Mouse (Mus musculus): ENCODE results near the gene RPS10-NUDT3. TPM values are rescaled to one million over a fixed set of nuclear protein-coding genes. Genes with fewer than 3 reads are reported as not detected.
A peak's percentile ranks its signal among the peaks of the same experiment; 100 is the strongest.

The RPS10-NUDT3 gene
- polyA plus RNA-seq, 1 experiment from 2014 or later = not detected

- H3K4me3 ChIP-seq = peak within 1 kb of the TSS; percentile 56
- WGBS = 2% methylated on average over 58 of the region's 65 CpGs
- no peak within 1 kb of the TSS for H3K27ac ChIP-seq (ENCODE audit: poor library complexity, severe bottlenecking)
- peaks cover 16% of the 10 kb centered on the region for H3K4me1 ChIP-seq (replicated peaks)
- peak; percentile 10 for ATAC-seq (ENCODE audit: insufficient number of reproducible peaks, low FRiP score)
- H3K9ac ChIP-seq = peak within 1 kb of the TSS; percentile 61
- peaks cover 43% of the 10 kb centered on the region for H3K27me3 ChIP-seq (replicated peaks)
- peaks cover 13% of the 10 kb centered on the region for H3K9me3 ChIP-seq (replicated peaks)
- H3K4me2 ChIP-seq = peak within 1 kb of the TSS; percentile 88
- no peaks in the 10 kb centered on the region for H3K36me3 ChIP-seq
Measured at GRCm38 (mm10) chr17:27655089-27656010, 20.3 kb upstream of the RPS10-NUDT3 start, which contains the start of gene Pacsin1. Gene Pacsin1 (plus strand): TSS chr17:27655509.

- H3K9ac ChIP-seq = no peak overlapping the region
- peaks cover 43% of the 10 kb centered on the region for H3K27me3 ChIP-seq (replicated peaks)
- H3K4me2 ChIP-seq = no peak overlapping the region
- H3K9me3 ChIP-seq (replicated peaks) = 0 out of 2 replicates have a peak, but pooled peaks cover 7% of the 10 kb centered on the region
- H3K4me3 ChIP-seq = no peak overlapping the region
- H3K36me3 ChIP-seq = no peaks in the 10 kb centered on the region
- no peak overlapping the region for H3K27ac ChIP-seq (ENCODE audit: poor library complexity, severe bottlenecking)
- peaks cover 16% of the 10 kb centered on the region for H3K4me1 ChIP-seq (replicated peaks)
- 49% methylated on average over 10 of the region's 10 CpGs for WGBS
- ATAC-seq (ENCODE audit: insufficient number of reproducible peaks, low FRiP score) = no peak
Measured at GRCm38 (mm10) chr17:27653253-27653959, 18.4 kb upstream of the RPS10-NUDT3 start.

GRCm38 (mm10) chr17:27652046-27652790 lies 17.2 kb upstream of the RPS10-NUDT3 start:
- H3K36me3 ChIP-seq = no peaks in the 10 kb centered on the region
- 80% methylated on average over 23 of the region's 23 CpGs for WGBS
- no peak overlapping the region for H3K9ac ChIP-seq
- H3K4me1 ChIP-seq (replicated peaks) = peaks cover 16% of the 10 kb centered on the region
- H3K27me3 ChIP-seq (replicated peaks) = peaks cover 38% of the 10 kb centered on the region
- ATAC-seq (ENCODE audit: insufficient number of reproducible peaks, low FRiP score) = no peak
- no peak overlapping the region for H3K4me3 ChIP-seq
- no peak overlapping the region for H3K4me2 ChIP-seq
- H3K9me3 ChIP-seq (replicated peaks) = 0 out of 2 replicates have a peak, but pooled peaks cover 7% of the 10 kb centered on the region
- no peak overlapping the region for H3K27ac ChIP-seq (ENCODE audit: poor library complexity, severe bottlenecking)

- no peak overlapping the region for H3K4me2 ChIP-seq
- peaks cover 21% of the 10 kb centered on the region for H3K27me3 ChIP-seq (replicated peaks)
- no peaks in the 10 kb centered on the region for H3K36me3 ChIP-seq
- ATAC-seq (ENCODE audit: insufficient number of reproducible peaks, low FRiP score) = no peak
- 67% methylated on average over 13 of the region's 13 CpGs for WGBS
- no peak overlapping the region for H3K9ac ChIP-seq
- peaks cover 6% of the 10 kb centered on the region for H3K4me1 ChIP-seq (replicated peaks)
- 0 out of 2 replicates have a peak, but pooled peaks cover 7% of the 10 kb centered on the region for H3K9me3 ChIP-seq (replicated peaks)
- H3K4me3 ChIP-seq = no peak overlapping the region
- no peak overlapping the region for H3K27ac ChIP-seq (ENCODE audit: poor library complexity, severe bottlenecking)
Measured at GRCm38 (mm10) chr17:27650586-27650985, 15.6 kb upstream of the RPS10-NUDT3 start.

- no peak for ATAC-seq (ENCODE audit: insufficient number of reproducible peaks, low FRiP score)
- 0 out of 2 replicates have a peak, but pooled peaks cover 7% of the 10 kb centered on the region for H3K9me3 ChIP-seq (replicated peaks)
- no peaks in the 10 kb centered on the region for H3K36me3 ChIP-seq
- H3K4me1 ChIP-seq (replicated peaks) = peaks cover 2% of the 10 kb centered on the region; the same call in 1 of the 2 replicates
- no peak overlapping the region for H3K4me2 ChIP-seq
- no peak overlapping the region for H3K4me3 ChIP-seq
- peaks cover 17% of the 10 kb centered on the region for H3K27me3 ChIP-seq (replicated peaks)
- no peak overlapping the region for H3K27ac ChIP-seq (ENCODE audit: poor library complexity, severe bottlenecking)
- WGBS = 16% methylated on average over 12 of the region's 12 CpGs
- H3K9ac ChIP-seq = no peak overlapping the region
Measured at GRCm38 (mm10) chr17:27650160-27650559, 15.1 kb upstream of the RPS10-NUDT3 start.

GRCm38 (mm10) chr17:27645807-27646206 lies 10.8 kb upstream of the RPS10-NUDT3 start:
- H3K4me3 ChIP-seq = no peak overlapping the region
- peaks cover 10% of the 10 kb centered on the region for H3K4me1 ChIP-seq (replicated peaks)
- ATAC-seq (ENCODE audit: insufficient number of reproducible peaks, low FRiP score) = no peak
- H3K27me3 ChIP-seq (replicated peaks) = no peaks in the 10 kb centered on the region
- H3K27ac ChIP-seq (ENCODE audit: poor library complexity, severe bottlenecking) = no peak overlapping the region
- H3K36me3 ChIP-seq = no peaks in the 10 kb centered on the region
- H3K9me3 ChIP-seq (replicated peaks) = 0 out of 2 replicates have a peak, but pooled peaks cover 4% of the 10 kb centered on the region
- no peak overlapping the region for H3K9ac ChIP-seq
- H3K4me2 ChIP-seq = no peak overlapping the region
- WGBS = 34% methylated on average over 7 of the region's 7 CpGs

GRCm38 (mm10) chr17:27644572-27644971 lies 9.6 kb upstream of the RPS10-NUDT3 start:
- no peak overlapping the region for H3K4me2 ChIP-seq
- no peaks in the 10 kb centered on the region for H3K27me3 ChIP-seq (replicated peaks)
- H3K9me3 ChIP-seq (replicated peaks) = 0 out of 2 replicates have a peak, but pooled peaks cover 4% of the 10 kb centered on the region
- WGBS = 48% methylated on average over 2 of the region's 2 CpGs
- H3K27ac ChIP-seq (ENCODE audit: poor library complexity, severe bottlenecking) = no peak overlapping the region
- no peaks in the 10 kb centered on the region for H3K36me3 ChIP-seq
- no peak overlapping the region for H3K9ac ChIP-seq
- H3K4me3 ChIP-seq = no peak overlapping the region
- peaks cover 10% of the 10 kb centered on the region for H3K4me1 ChIP-seq (replicated peaks)
- no peak for ATAC-seq (ENCODE audit: insufficient number of reproducible peaks, low FRiP score)

- Histone ChIP-seq H3K4me2 (no peak overlapping the region), H3K27ac (ENCODE audit: poor library complexity, severe bottlenecking) (no peak overlapping the region), H3K36me3 (no peaks in the 10 kb centered on the region), H3K4me1 (replicated peaks) (peaks cover 10% of the 10 kb centered on the region), H3K9me3 (replicated peaks) (0 out of 2 replicates have a peak, but pooled peaks cover 4% of the 10 kb centered on the region), H3K27me3 (replicated peaks) (no peaks in the 10 kb centered on the region), H3K9ac (no peak overlapping the region), H3K4me3 (no peak overlapping the region)
- WGBS = 78% methylated on average over 9 of the region's 9 CpGs
- no peak for ATAC-seq (ENCODE audit: insufficient number of reproducible peaks, low FRiP score)
Measured at GRCm38 (mm10) chr17:27643756-27644155, 8.7 kb upstream of the RPS10-NUDT3 start.

- Histone ChIP-seq H3K4me3 (no peak overlapping the region), H3K9ac (no peak overlapping the region), H3K4me1 (replicated peaks) (peaks cover 10% of the 10 kb centered on the region), H3K9me3 (replicated peaks) (0 out of 2 replicates have a peak, but pooled peaks cover 4% of the 10 kb centered on the region), H3K27me3 (replicated peaks) (no peaks in the 10 kb centered on the region), H3K36me3 (no peaks in the 10 kb centered on the region), H3K4me2 (no peak overlapping the region), H3K27ac (ENCODE audit: poor library complexity, severe bottlenecking) (no peak overlapping the region)
- 35% methylated on average over 6 of the region's 6 CpGs for WGBS
- no peak for ATAC-seq (ENCODE audit: insufficient number of reproducible peaks, low FRiP score)
Measured at GRCm38 (mm10) chr17:27643101-27643500, 8.1 kb upstream of the RPS10-NUDT3 start.

- 14% methylated on average over 12 of the region's 12 CpGs for WGBS
- H3K36me3 ChIP-seq = no peaks in the 10 kb centered on the region
- peak overlapping the region; percentile 56; the same call in 1 of the 2 replicates for H3K9ac ChIP-seq
- H3K4me2 ChIP-seq = peak overlapping the region; percentile 22
- H3K27ac ChIP-seq (ENCODE audit: poor library complexity, severe bottlenecking) = no peak overlapping the region
- ATAC-seq (ENCODE audit: insufficient number of reproducible peaks, low FRiP score) = no peak
- H3K27me3 ChIP-seq (replicated peaks) = no peaks in the 10 kb centered on the region
- H3K4me3 ChIP-seq = no peak overlapping the region
- peaks cover 10% of the 10 kb centered on the region for H3K4me1 ChIP-seq (replicated peaks)
- H3K9me3 ChIP-seq (replicated peaks) = 0 out of 2 replicates have a peak, but pooled peaks cover 4% of the 10 kb centered on the region
Measured at GRCm38 (mm10) chr17:27642491-27643062, 7.6 kb upstream of the RPS10-NUDT3 start.

All from heart, embryonic 12.5 days (tissue).